Mouse (Mus musculus): ENCODE data around the gene Plpp3. TPM values are rescaled to one million over a fixed set of nuclear protein-coding genes. Genes with fewer than 3 reads are reported as not detected.

Gene Plpp3
- polyA plus RNA-seq, 1 experiment from 2014 or later, result 143 TPM

DNA sequence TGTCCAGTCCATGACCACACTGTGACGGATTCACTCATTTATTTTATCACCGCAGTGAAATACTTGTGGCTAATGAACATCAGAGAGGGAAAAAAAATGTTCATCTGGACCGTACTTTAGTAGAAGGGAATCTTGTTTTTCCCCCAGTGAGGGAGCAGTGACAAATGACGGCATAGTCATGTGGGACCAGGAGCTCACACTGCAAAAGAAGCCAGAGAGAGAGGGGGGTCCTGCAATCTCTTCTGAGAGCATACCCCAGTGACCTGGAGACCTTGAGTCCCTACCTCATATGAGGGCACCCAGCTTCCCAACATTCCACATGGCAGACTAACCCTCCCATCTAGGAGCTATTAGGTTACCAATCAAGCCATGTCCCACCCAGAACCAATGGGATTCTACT lies 116.3 kb downstream of the Plpp3 start:
- no peaks in the 10 kb centered on the region for H3K9me3 ChIP-seq
- H3K9ac ChIP-seq, result no peak overlapping the region
- ATAC-seq (ENCODE audit: low FRiP score, low read depth), result no peak
- H3K4me3 ChIP-seq, result no peak overlapping the region
- no peaks in the 10 kb centered on the region; the same call in 1 of the 2 replicates for H3K27me3 ChIP-seq
- no peaks in the 10 kb centered on the region for H3K36me3 ChIP-seq
- WGBS, result 85% methylated on average over 4 of the region's 4 CpGs
- no peak overlapping the region for H3K27ac ChIP-seq
- peaks cover 13% of the 10 kb centered on the region for H3K4me1 ChIP-seq
- H3K4me2 ChIP-seq (replicated peaks), result no peak overlapping the region

DNA sequence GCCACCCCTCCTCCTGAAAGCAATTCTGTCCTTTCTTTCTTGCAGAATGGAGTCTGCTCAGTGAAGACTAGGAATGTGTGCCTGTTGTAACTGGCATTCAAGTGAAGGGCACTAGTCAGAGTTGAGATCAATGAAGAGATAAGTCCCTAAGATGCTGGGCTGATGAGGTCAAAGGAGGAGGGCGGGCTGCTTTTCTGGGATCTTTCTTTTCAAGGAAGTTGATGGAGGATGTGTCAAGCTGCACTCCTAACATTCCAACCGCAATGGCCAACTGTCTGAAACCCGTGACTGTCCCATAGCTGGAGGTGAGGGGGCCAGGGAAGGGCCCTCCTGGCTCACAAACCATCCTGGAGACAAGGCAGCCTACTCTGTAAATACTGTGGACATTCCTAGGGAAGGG lies 118.5 kb downstream of the Plpp3 start:
- peaks cover 15% of the 10 kb centered on the region for H3K4me1 ChIP-seq
- no peak overlapping the region for H3K9ac ChIP-seq
- H3K9me3 ChIP-seq, result no peaks in the 10 kb centered on the region
- no peak for ATAC-seq (ENCODE audit: low FRiP score, low read depth)
- no peak overlapping the region for H3K27ac ChIP-seq
- H3K4me2 ChIP-seq (replicated peaks), result no peak overlapping the region
- WGBS, result 29% methylated on average over 3 of the region's 3 CpGs
- H3K4me3 ChIP-seq, result no peak overlapping the region
- H3K27me3 ChIP-seq, result no peaks in the 10 kb centered on the region; the same call in 1 of the 2 replicates
- H3K36me3 ChIP-seq, result no peaks in the 10 kb centered on the region

DNA sequence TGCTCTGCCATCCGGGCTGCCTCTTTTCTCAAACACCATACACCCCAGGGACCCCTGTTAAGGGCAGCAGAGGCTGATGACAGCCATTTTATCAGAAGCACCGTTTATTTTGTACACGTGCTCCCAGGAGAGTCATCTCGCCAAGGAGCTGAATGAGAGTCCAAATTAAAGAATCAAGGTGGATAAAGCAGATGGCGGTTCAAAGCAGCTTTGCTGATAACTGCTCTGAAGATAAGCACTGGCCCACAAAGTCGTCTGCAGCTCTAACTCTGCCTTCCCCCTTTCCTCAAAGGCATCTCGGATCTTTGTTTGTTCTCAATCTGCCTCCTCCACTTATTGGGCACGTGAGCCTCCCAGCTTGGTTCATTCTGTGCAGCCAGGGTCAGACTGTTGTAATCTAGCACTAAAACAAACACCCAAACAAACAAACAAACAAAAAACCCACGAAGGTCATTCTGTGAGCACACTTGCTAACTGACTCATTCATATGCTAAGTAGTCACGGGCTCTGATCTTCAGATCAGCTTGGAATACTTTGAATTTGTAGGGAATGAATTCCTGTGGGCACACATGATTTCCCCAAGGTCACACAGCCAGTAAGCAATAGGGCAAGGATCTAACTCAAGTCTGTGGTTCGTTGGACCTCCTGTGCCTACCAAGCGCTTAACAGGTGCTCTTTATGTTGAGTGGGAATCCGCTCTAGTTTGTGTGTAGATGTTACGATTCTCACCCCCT lies 119.1 kb downstream of the Plpp3 start:
- Histone ChIP-seq H3K36me3 (no peaks in the 10 kb centered on the region), H3K4me3 (no peak overlapping the region), H3K4me1 (peaks cover 15% of the 10 kb centered on the region), H3K27ac (no peak overlapping the region), H3K9me3 (no peaks in the 10 kb centered on the region), H3K9ac (no peak overlapping the region), H3K4me2 (replicated peaks) (no peak overlapping the region), H3K27me3 (no peaks in the 10 kb centered on the region; the same call in 1 of the 2 replicates)
- 43% methylated on average over 14 of the region's 14 CpGs for WGBS
- no peak for ATAC-seq (ENCODE audit: low FRiP score, low read depth)

DNA sequence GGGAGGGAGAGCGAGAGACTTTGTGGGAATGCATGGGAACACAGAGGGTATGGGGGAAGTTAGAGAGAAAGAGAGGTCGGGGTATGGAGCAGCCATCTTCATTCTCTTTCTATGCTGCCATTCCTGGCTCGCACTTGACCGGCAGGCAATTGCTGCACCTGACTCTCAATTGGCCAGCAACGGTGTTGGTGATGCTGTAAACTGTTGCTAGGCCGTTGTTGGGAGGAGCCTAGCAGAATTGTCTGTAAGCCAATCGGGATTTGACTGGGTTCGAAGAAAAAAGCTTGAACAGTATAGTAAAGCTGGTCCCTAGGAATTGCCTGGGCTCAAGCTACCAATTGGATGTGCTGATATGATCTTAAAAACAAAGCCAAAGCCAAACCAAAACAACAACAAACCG lies 121.0 kb downstream of the Plpp3 start:
- Histone ChIP-seq H3K27ac (no peak overlapping the region), H3K36me3 (no peaks in the 10 kb centered on the region), H3K4me3 (no peak overlapping the region), H3K27me3 (no peaks in the 10 kb centered on the region; the same call in 1 of the 2 replicates), H3K9ac (no peak overlapping the region), H3K4me1 (peaks cover 34% of the 10 kb centered on the region), H3K9me3 (no peaks in the 10 kb centered on the region), H3K4me2 (replicated peaks) (no peak overlapping the region)
- no peak for ATAC-seq (ENCODE audit: low FRiP score, low read depth)
- WGBS, result 55% methylated on average over 9 of the region's 9 CpGs

DNA sequence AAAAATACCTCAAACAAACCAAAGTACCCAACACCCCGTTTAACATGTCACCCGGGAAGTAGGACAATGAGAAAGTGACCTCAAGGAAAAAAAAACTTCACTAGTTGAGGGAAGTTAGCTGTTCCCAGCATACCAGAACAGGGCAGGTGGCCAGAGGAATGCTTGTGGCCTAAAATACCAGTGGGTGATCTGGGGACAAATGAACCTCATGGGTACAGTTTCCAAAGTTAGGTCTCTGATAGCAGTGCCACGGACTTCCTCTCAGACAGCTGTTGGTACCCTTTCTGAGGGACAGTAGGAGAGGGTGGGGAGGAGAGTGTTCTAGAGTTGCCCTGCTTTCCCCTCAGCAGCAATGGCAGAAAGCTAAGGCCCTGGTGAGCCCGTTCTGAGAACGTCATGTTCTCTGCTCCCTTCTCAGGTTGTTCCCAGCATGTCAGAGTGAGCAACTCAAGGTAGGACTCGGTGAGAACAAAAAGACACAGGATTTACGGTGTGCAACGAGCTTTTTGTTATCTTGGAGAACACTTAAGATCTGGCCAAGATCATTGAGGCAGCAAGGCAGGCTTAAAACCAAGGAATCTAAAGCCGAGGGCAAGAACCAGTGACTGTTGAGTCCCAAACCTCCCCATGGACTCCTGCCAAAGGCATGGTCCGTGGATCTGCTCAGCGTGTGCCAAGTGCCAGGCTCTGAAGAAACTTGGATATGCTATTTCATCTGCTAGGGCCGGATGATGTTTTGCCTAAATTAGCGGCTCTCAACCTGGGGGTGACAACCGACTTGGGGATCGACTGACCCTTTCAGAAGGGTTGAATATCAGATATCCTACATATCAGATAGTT lies 121.6 kb downstream of the Plpp3 start:
- Histone ChIP-seq H3K4me3 (no peak overlapping the region), H3K4me1 (peaks cover 35% of the 10 kb centered on the region), H3K9ac (no peak overlapping the region), H3K27ac (no peak overlapping the region), H3K27me3 (no peaks in the 10 kb centered on the region; the same call in 1 of the 2 replicates), H3K4me2 (replicated peaks) (no peak overlapping the region), H3K36me3 (no peaks in the 10 kb centered on the region), H3K9me3 (no peaks in the 10 kb centered on the region)
- no peak for ATAC-seq (ENCODE audit: low FRiP score, low read depth)
- WGBS, result 81% methylated on average over 15 of the region's 15 CpGs

DNA sequence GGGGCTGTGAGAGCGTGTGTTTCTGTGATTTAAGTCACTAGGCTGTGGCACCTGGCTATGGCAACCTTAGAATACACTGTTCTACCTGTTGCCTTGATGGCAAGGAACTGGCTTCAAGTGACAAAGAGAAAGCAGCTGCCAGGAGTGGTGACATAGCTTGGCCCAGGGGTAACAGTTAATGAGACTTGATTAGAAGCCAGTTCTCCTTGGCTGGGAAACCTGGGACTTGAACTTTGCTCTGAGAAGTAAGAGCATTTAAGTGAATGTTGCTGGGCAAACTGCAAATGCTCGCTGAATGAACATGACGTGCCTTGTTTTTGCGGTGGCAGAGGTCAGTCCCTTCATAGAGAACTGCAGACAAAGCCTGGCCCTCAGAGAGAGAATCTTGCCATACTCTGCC lies 122.7 kb downstream of the Plpp3 start:
- H3K27me3 ChIP-seq, result no peaks in the 10 kb centered on the region; the same call in 1 of the 2 replicates
- ATAC-seq (ENCODE audit: low FRiP score, low read depth), result no peak
- H3K27ac ChIP-seq, result no peak overlapping the region
- 79% methylated on average over 4 of the region's 4 CpGs for WGBS
- no peaks in the 10 kb centered on the region for H3K9me3 ChIP-seq
- no peak overlapping the region for H3K4me2 ChIP-seq (replicated peaks)
- H3K4me1 ChIP-seq, result peaks cover 35% of the 10 kb centered on the region
- H3K9ac ChIP-seq, result no peak overlapping the region
- no peaks in the 10 kb centered on the region for H3K36me3 ChIP-seq
- no peak overlapping the region for H3K4me3 ChIP-seq

DNA sequence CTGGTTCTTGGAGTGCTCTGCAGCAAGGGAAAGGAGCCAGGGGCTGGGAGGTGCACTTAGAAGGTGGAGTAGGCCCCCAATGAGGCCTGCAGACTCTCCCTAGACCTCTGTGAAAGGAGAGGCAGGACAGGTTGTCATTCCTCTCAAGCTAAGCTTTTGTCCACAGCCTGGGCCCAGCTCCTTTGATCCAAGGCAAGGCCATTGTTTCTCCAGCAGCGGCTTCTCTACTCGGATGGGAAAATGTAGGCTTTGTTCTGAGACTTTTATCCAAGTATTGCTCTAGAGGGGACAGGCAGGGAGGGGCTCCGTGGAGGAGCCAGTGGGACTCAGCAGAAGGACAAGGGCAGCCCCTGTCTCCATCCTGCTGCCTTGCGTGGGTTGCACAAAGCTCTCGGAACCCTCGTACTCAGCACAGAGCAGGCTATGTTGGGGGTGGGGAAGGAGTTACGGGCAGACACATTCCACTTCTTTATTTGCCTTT lies 124.6 kb downstream of the Plpp3 start:
- H3K27me3 ChIP-seq, result no peaks in the 10 kb centered on the region; the same call in 1 of the 2 replicates
- no peaks in the 10 kb centered on the region for H3K9me3 ChIP-seq
- no peaks in the 10 kb centered on the region for H3K36me3 ChIP-seq
- no peak overlapping the region for H3K9ac ChIP-seq
- WGBS, result 43% methylated on average over 7 of the region's 7 CpGs
- H3K27ac ChIP-seq, result no peak overlapping the region
- no peak for ATAC-seq (ENCODE audit: low FRiP score, low read depth)
- H3K4me3 ChIP-seq, result no peak overlapping the region
- H3K4me2 ChIP-seq (replicated peaks), result no peak overlapping the region
- peaks cover 23% of the 10 kb centered on the region for H3K4me1 ChIP-seq

Other genes with a start within 250 kb of the Plpp3 start
- 0.22 and 0.26 TPM in 2 replicates for gene Fyb2, start 243.9 kb upstream of the Plpp3 start, polyA plus RNA-seq (2015; fragmentation: Nextera tagmentation; extraction: Ambion mirVana)
- gene Prkaa2, start 47.5 kb upstream of the Plpp3 start, polyA plus RNA-seq (2015; fragmentation: Nextera tagmentation; extraction: Ambion mirVana), result 0.92 and 1.1 TPM in 2 replicates